Mouse (Mus musculus): ENCODE results near the gene Lztr1.

Gene Lztr1

DNA sequence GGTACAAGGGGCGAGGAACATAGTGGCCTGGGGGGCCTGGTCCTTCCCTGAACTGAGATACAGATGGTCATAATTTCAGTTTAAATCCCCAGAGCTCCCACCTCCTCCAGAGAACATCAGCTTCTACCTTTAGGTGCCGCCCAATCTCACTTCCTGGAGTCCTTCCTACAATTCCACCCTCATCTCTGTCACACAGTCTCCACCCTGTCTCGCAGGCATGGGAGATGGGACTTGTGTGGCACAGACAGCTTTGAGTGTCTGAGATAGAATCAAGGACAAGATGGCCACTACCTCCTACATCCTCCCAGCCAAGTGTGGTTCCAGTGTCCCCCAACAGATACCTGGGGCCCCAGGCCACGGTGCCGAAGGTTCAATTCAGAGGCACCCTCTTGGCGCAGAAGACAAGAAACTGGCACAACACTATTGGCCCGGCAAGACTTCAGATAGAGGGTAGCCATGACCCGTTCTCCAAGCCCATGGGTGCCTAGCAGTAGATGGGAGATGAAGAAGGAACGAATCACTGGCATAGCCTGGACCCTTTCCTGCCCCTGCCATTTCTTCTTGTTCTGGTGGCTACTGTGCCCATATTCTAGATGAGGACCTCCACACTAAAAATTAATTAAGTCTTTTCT is 51.0 kb downstream of the Lztr1 start:
- DNase-seq = no peak

DNA sequence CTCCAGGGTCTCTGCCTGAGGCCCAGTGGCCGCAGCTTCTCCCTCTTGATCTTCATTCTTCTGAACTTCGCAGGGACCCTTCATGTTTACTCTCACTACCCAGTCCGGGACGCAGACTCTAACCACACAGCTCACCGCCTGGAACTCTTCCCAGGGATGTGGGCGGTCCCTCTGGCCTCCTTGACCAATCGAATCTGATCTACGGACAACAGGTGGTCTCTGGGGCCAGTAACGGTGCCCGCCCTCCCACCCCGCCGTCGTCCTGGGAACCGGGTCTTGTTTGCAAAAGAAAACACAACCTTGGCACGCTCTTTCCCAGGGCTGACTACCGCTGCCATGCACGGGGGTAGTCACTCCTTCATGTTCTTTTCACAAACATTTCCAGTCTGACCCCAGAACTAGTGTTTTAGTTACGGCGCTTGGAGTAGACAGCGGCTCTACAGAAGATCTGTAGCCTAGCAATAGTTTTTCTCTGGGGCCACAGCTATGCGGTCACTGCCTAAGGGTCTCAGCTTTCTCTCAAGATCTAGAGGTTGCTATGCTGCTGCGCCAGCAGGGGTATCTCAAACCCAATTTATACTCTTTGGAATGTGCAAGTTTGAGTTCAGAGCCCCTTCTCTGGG is 52.8 kb downstream of the Lztr1 start, which contains the start of gene Lrrc74b:
TSS of gene Lrrc74b (minus strand) at position 120 of the 623 bp plus-strand sequence.
- DNase-seq = peak; percentile 20

DNA sequence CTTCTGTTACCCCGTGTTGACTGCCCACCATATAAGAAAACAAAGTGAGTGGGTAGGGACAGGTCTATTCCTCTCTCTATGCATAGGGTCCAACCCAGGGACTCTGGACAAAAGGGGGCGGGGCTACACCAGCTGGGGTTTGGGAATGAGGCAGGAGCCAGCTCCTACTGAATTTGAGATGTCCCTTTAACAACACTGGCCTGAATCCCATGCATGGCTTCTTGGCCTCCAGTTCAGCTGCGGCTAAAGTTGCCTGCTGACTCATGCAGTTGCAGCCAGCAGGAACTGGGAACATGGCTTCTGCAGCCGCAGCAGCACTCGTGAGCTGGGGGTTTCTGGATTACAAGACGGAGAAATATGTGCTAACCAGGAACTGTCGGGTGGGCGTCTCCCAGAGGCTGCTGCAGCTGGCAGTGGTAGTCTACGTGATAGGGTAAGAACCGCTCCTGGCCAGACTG is 53.3 kb downstream of the Lztr1 start, which contains the start of gene P2rx6:
TSS of gene P2rx6 (plus strand) at position 135 of the 458 bp plus-strand sequence.
- DNase-seq = no peak

DNA sequence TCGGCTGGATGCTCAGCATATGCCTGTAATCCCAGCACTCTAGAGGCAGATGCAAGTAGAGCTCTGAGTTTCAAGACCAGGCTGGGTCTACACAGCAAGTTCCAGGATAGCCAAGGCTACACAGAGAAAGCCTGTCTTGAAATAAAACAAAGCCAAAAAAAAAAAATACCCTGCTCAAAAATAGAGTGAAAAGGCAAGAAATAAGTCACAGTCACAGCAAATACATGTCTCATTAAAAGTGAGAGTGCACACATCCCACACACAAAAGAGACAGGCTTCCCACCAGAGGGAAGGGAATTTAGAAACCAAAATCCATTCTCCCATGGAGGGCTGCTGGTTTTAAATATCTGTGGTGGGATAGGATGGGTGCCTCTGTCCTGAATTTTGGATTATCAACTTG is 55.1 kb downstream of the Lztr1 start:
- no peak for DNase-seq

DNA sequence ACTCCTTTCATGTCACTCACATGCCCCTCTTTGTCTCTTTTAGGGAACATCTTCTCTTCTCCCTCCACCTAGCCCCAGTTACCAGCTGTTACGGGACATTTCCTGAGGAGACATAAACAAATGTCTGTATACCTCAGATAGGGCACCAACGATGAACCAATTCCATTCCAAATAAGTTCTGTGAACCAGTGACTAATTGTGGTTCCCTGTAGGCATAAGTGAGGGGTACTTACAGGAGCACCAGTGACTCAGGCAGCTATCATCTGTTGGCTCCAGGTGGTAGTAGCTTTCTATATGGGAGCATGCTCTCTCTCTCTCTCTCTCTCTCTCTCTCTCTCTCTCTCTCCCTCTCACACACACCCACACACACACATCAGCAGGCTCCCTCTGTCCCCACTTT is 55.7 kb downstream of the Lztr1 start:
- no peak for DNase-seq

DNA sequence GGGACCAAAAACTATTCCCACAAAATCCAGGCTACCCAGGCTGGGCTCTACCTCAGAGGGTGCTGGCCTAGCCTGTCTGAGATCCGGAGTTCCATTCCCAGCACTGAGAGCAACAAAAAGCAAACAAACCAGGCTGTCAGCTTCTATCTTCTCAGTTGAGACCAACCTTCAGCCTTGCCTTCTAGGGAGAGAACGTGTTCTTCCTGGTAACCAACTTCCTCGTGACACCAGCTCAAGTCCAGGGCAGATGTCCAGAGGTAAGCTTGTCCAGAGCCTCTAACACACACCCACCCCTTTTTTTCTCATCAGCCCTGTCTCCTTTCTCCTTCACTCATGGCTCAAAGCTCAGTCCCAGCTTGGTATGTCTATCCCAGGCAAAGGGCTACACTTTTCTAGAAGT is 56.3 kb downstream of the Lztr1 start:
- DNase-seq = no peak

DNA sequence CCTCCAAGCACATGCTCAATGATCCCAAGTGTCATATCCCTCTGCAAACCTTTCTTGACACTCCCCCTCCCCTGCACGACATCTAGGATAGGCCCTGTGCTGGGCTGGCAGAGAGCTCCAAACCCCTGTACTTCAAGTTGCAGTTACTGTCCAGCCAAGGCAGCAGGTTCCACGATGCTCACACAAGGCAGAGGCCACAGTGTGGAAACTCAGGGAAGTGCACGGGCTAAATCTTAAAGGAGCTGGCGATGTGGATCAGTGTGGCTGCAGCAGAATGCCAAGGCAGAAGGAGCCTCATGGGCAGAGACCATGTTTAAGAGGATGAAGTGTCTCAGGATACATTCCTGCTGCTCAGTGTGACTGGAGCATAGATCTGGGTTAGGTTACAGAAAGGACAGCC is 57.7 kb downstream of the Lztr1 start:
- DNase-seq = no peak
